Mouse (Mus musculus) cerebellum, adult 2 months (tissue): Measurements from ENCODE around the gene Gabrb1.

Experiments used
- CTCF ChIP-seq: fragments of 200-500 bp; IDR thresholded peaks from 2 replicates; pipeline ENCODE4 v1.5.1; 2011; ENCODE audit warnings: low read depth, mild to moderate bottlenecking, control low read depth, low read length, moderate library complexity, borderline replicate concordance; ENCODE audit not compliant: insufficient read depth
- POLR2A ChIP-seq: fragments of 200-500 bp; IDR thresholded peaks from 2 replicates; pipeline ENCODE4 v1.6.1; 2011; ENCODE audit warnings: low read length, control low read depth, borderline replicate concordance; ENCODE audit not compliant: insufficient read depth

DNA sequence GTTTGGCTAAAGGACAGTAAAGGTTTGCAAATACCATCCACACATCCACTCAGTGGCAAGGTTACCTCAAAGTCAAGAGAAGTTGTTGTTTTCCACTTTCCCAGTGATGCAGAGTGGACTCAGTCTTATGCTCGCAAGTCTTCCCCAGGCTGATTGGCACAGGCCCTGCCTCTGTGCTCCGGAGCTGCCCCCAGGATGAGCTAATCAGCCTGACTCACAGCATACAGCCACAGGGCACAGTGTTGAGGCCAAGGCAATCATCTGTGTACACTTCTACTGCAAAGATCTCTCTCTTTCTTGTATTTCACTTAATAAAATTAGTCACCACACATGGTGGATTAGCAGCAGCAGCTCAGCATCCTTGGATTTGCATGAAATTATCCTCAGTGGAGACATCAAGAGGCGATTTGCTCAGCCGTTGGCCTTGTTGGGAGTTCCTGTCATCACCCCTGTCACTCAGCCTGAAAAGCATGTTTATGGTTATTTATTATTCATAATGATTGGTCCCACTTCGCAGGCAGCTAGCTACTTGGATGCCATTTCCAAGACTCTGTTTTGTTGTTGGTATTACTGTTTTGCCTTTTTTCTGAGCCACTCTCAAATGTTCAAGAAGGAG, 297.3 kb downstream of the Gabrb1 start:
- TF ChIP-seq POLR2A (no peak), CTCF (no peak)
